ENCODE assay signal across 8 mouse cellular contexts in genomic region chr14:79515511-79516242, GRCm38 (mm10). TPM values are rescaled to one million over a fixed set of nuclear protein-coding genes. Genes with fewer than 3 reads are reported as not detected.
DNase-seq lines count a peak whose midpoint lies in the region; ATAC-seq and TF ChIP-seq lines count a peak whose summit lies in the region.

No protein-coding gene starts in this region.

- peaks cover 0 to 16% of the 10 kb centered on the region in 2 experiments; a peak in 2 of 4 replicates for H3K4me1 ChIP-seq in CH12.LX (ENCODE audit: control insufficient read depth in 1 of 2, insufficient read depth in 2 of 2)
- H3K4me1 ChIP-seq in hindbrain, postnatal 0 days (ENCODE audit: insufficient read depth, low read length), result no peaks in the 10 kb centered on the region

- peaks cover 49% of the 10 kb centered on the region for H3K79me2 ChIP-seq in CH12.LX (replicated peaks; ENCODE audit: control insufficient read depth, extremely low read depth, insufficient read depth, poor library complexity, severe bottlenecking)

- TF ChIP-seq RAD21 in CH12.LX (IDR thresholded peaks at IDR 0.05; ENCODE audit: low read depth, low read length), result no peak; the same call in 1 of the 2 replicates

- no peak for TF ChIP-seq CTCF in CH12.LX (conservative IDR thresholded peaks at IDR 0.05 in 1 of 2, IDR thresholded peaks at IDR 0.05 in 1 of 2; ENCODE audit: low read depth in 2 of 2, low read length in 2 of 2)
- TF ChIP-seq CTCF in hindbrain, postnatal 0 days (IDR thresholded peaks at IDR 0.05; ENCODE audit: low read depth), result no peak

- H3K36me3 ChIP-seq in CH12.LX (replicated peaks in 1 of 2; ENCODE audit: control insufficient read depth in 1 of 2, insufficient read depth in 1 of 2, low read length in 1 of 2), result no peaks in the 10 kb centered on the region
- no peaks in the 10 kb centered on the region for H3K36me3 ChIP-seq in hindbrain, postnatal 0 days (ENCODE audit: insufficient read depth, low read length)

- peak overlapping the region; percentile 65 to 83 (median 69) for H3K4me3 ChIP-seq in CH12.LX (replicated peaks in 1 of 3; ENCODE audit: low read depth in 2 of 3, low read length in 2 of 3, poor library complexity in 1 of 3)
- no peak overlapping the region for H3K4me3 ChIP-seq in hindbrain, postnatal 0 days (ENCODE audit: low read length)

- TF ChIP-seq EP300 in CH12.LX (IDR thresholded peaks at IDR 0.05; ENCODE audit: low read length), result peak; percentile 77

- no peaks in the 10 kb centered on the region for H3K27me3 ChIP-seq in CH12.LX (replicated peaks)
- no peaks in the 10 kb centered on the region for H3K27me3 ChIP-seq in hindbrain, postnatal 0 days (ENCODE audit: insufficient read depth, low read length)

- H3K4me2 ChIP-seq in CH12.LX (ENCODE audit: insufficient read depth, low read depth, poor library complexity, severe bottlenecking), result peak overlapping the region; percentile 95
- H3K4me2 ChIP-seq in hindbrain, postnatal 0 days (ENCODE audit: low read depth, low read length), result no peak overlapping the region

- ATAC-seq in monocyte, adult 5-6 weeks (replicated peaks; ENCODE audit: insufficient number of reproducible peaks, low FRiP score, low TSS enrichment, poor library complexity, severe bottlenecking), result peak; percentile 86
- no peak for ATAC-seq in hindbrain, postnatal 0 days

- in situ Hi-C loops in CH12.LX (cut with MboI; ENCODE audit: low pct_ligation_motif_present, low pct_unique_long_range_greater_than_20kb, low sequenced_read_pairs), result no loop called here

- dilution Hi-C loops in CH12.LX (cut with MboI; ENCODE audit: extremely low pct_ligation_motif_present, extremely low pct_unique_long_range_greater_than_20kb, low sequenced_read_pairs), result no loop called here

- no peaks in the 10 kb centered on the region for H3K9me3 ChIP-seq in CH12.LX (replicated peaks; ENCODE audit: low read length)
- no peaks in the 10 kb centered on the region for H3K9me3 ChIP-seq in hindbrain, postnatal 0 days (ENCODE audit: low read length)

- WGBS in hindbrain, postnatal 0 days, result 83% methylated on average over 8 of the region's 8 CpGs

- H3K9ac ChIP-seq in CH12.LX (ENCODE audit: insufficient read depth, low read depth), result peak overlapping the region; percentile 99
- H3K9ac ChIP-seq in hindbrain, postnatal 0 days (replicated peaks; ENCODE audit: low read length), result no peak overlapping the region

- peak; percentile 78 for TF ChIP-seq POLR2A in CH12.LX (IDR thresholded peaks at IDR 0.05; ENCODE audit: low read depth, low read length)

- peak; percentile 96 for DNase-seq in CH12.LX (ENCODE audit: extremely low read depth)
- DNase-seq in c-Kit-positive CD71-negative TER-119-negative erythroid progenitor cells, embryonic 14.5 days (ENCODE audit: low read depth), result peak; percentile 79
- DNase-seq in kidney, postnatal 4 days, result peak; percentile 19 to 55
- no peak for DNase-seq in cerebellum, postnatal 14 days
- DNase-seq in right cerebral cortex, postnatal 10 days (ENCODE audit: low spot score in 2 of 2), result no peak
- DNase-seq in ovary, postnatal 10 days (ENCODE audit: low spot score), result no peak
- DNase-seq in hindbrain, postnatal 0 days (ENCODE audit: low spot score), result no peak

- peak overlapping the region; percentile 77 for H3K27ac ChIP-seq in CH12.LX (ENCODE audit: insufficient read depth, low read depth)
- no peak overlapping the region for H3K27ac ChIP-seq in hindbrain, postnatal 0 days

TF ChIP-seq in CH12.LX, 34 proteins besides CTCF, POLR2A, EP300 and RAD21:
- TF ChIP-seq PAX5 (IDR thresholded peaks at IDR 0.05; ENCODE audit: low read length), result no peak
- no peak for TF ChIP-seq MAFK (IDR thresholded peaks at IDR 0.05; ENCODE audit: insufficient replicate concordance, low read length)
- no peak for TF ChIP-seq USF2 (conservative IDR thresholded peaks at IDR 0.05; ENCODE audit: low read depth, low read length)
- TF ChIP-seq E2F4 (IDR thresholded peaks at IDR 0.05; ENCODE audit: insufficient replicate concordance, low read depth, low read length), result no peak
- peak; percentile 78 for TF ChIP-seq JUND (conservative IDR thresholded peaks at IDR 0.05; ENCODE audit: low read depth, low read length)
- no peak for TF ChIP-seq CHD1 (IDR thresholded peaks at IDR 0.05; ENCODE audit: low read depth, low read length)
- no peak; the same call in 1 of the 2 replicates for TF ChIP-seq HCFC1 (IDR thresholded peaks at IDR 0.05; ENCODE audit: low read depth, low read length)
- no peak for TF ChIP-seq SMC3 (IDR thresholded peaks at IDR 0.05; ENCODE audit: low read depth, low read length)
- TF ChIP-seq ELF1 (IDR thresholded peaks at IDR 0.05; ENCODE audit: low read depth, low read length), result peak; percentile 27; the same call in 1 of the 2 replicates
- peak; percentile 58; the same call in 1 of the 2 replicates for TF ChIP-seq POLR2AphosphoS2 (IDR thresholded peaks at IDR 0.05; ENCODE audit: low read depth, low read length)
- TF ChIP-seq SIN3A (IDR thresholded peaks at IDR 0.05; ENCODE audit: low read length), result peak; percentile 96
- TF ChIP-seq ZKSCAN1 (IDR thresholded peaks at IDR 0.05; ENCODE audit: borderline replicate concordance, low read depth, low read length), result no peak
- no peak for TF ChIP-seq GABPA (IDR thresholded peaks at IDR 0.05; ENCODE audit: insufficient replicate concordance, low read depth, low read length)
- peak; percentile 85 for TF ChIP-seq MYC (IDR thresholded peaks at IDR 0.05; ENCODE audit: low read depth, low read length)
- peak; percentile 93 for TF ChIP-seq IRF4 (IDR thresholded peaks at IDR 0.05; ENCODE audit: low read depth, low read length)
- TF ChIP-seq MEF2A (IDR thresholded peaks at IDR 0.05; ENCODE audit: borderline replicate concordance, low read depth, low read length), result peak; percentile 70
- TF ChIP-seq TCF12 (IDR thresholded peaks at IDR 0.05; ENCODE audit: low read depth, low read length), result peak; percentile 74
- TF ChIP-seq ZC3H11A (IDR thresholded peaks at IDR 0.05; ENCODE audit: low read depth, low read length), result no peak
- peak; percentile 61 for TF ChIP-seq NELFE (IDR thresholded peaks at IDR 0.05; ENCODE audit: low read depth, low read length)
- TF ChIP-seq TBP (conservative IDR thresholded peaks at IDR 0.05; ENCODE audit: low read depth, low read length), result peak; percentile 95
- no peak for TF ChIP-seq UBTF (IDR thresholded peaks at IDR 0.05; ENCODE audit: low read depth, low read length)
- TF ChIP-seq JUN (IDR thresholded peaks at IDR 0.05; ENCODE audit: insufficient read depth, low read depth, low read length), result peak; percentile 77
- TF ChIP-seq ETS1 (conservative IDR thresholded peaks at IDR 0.05; ENCODE audit: low read depth, low read length), result peak; percentile 81
- no peak for TF ChIP-seq ZNF384 (IDR thresholded peaks at IDR 0.05; ENCODE audit: low read depth, low read length)
- TF ChIP-seq KAT2A (IDR thresholded peaks at IDR 0.05; ENCODE audit: insufficient replicate concordance, low read length), result no peak
- no peak for TF ChIP-seq USF1 (IDR thresholded peaks at IDR 0.05; ENCODE audit: low read depth, low read length)
- TF ChIP-seq RCOR1 (conservative IDR thresholded peaks at IDR 0.05; ENCODE audit: low read depth, low read length), result peak; percentile 49
- peak; percentile 84; the same call in 1 of the 2 replicates for TF ChIP-seq MXI1 (IDR thresholded peaks at IDR 0.05; ENCODE audit: low read depth, low read length)
- TF ChIP-seq MAX (IDR thresholded peaks at IDR 0.05; ENCODE audit: low read length), result peak; percentile 57
- TF ChIP-seq ZMIZ1 (IDR thresholded peaks at IDR 0.05; ENCODE audit: low read depth, low read length), result no peak; the same call in 1 of the 2 replicates
- peak; percentile 21; the same call in 1 of the 2 replicates for TF ChIP-seq NRF1 (IDR thresholded peaks at IDR 0.05; ENCODE audit: low read depth, low read length)
- 0 out of 2 replicates have a peak, but pooled peaks have one; percentile 51 for TF ChIP-seq MAZ (IDR thresholded peaks at IDR 0.05; ENCODE audit: low read depth, low read length)
- TF ChIP-seq CHD2 (IDR thresholded peaks at IDR 0.05; ENCODE audit: low read length), result no peak
- peak; percentile 75 for TF ChIP-seq BHLHE40 (IDR thresholded peaks at IDR 0.05; ENCODE audit: low read depth, low read length)
TF ChIP-seq in CH12.LX: peak in this region for 18.

RNA-seq across cellular contexts. Expression of gene Wbp4, which starts 34.4 kb away (rescaled TPM):
- total RNA-seq in CH12.LX (2012; rRNA removed) (31.3 and 36.8 TPM in 2 replicates), CH12.LX (2014; rRNA removed) (36.2 and 39.9 TPM in 2 replicates)
- 68.5 and 69.4 TPM in 2 replicates for polyA plus RNA-seq in CH12.LX (2012; ENCODE audit: insufficient read length, low read depth)
- total RNA-seq in monocyte, adult 5-6 weeks (2017), result 59.1 to 69.4 TPM (median 63.9 TPM) in 3 replicates
- total RNA-seq in hindbrain, postnatal 0 days (2014; rRNA removed), result 20.6 and 27.7 TPM in 2 replicates
- 49.9 and 51.2 TPM in 2 replicates for polyA plus RNA-seq in hindbrain, postnatal 0 days (2015; fragmentation: Nextera tagmentation; extraction: Ambion mirVana)

RNA-seq across cellular contexts. Expression of gene Elf1, which starts 34.7 kb away (rescaled TPM):
- 37.1 and 41.2 TPM in 2 replicates for total RNA-seq in CH12.LX (2012; rRNA removed)
- 71.7 and 85.2 TPM in 2 replicates for total RNA-seq in CH12.LX (2014; rRNA removed)
- 49.6 and 54.4 TPM in 2 replicates for polyA plus RNA-seq in CH12.LX (2012; ENCODE audit: insufficient read length, low read depth)
- total RNA-seq in monocyte, adult 5-6 weeks (2017), result 153 to 230 TPM (median 169 TPM) in 3 replicates
- 4.3 and 6.4 TPM in 2 replicates for total RNA-seq in hindbrain, postnatal 0 days (2014; rRNA removed)
- 3.4 TPM in 2 replicates for polyA plus RNA-seq in hindbrain, postnatal 0 days (2015; fragmentation: Nextera tagmentation; extraction: Ambion mirVana)

Comparison
In these comparisons a context has a peak if more than half of its experiments do, and no peak if none do; other contexts are left out.
1. DNase-seq: peak in CH12.LX (single experiment), c-Kit-positive CD71-negative TER-119-negative erythroid progenitor cells, embryonic 14.5 days (single experiment) and kidney, postnatal 4 days (2 of 2); none in cerebellum, postnatal 14 days (0 of 2), right cerebral cortex, postnatal 10 days (0 of 2), ovary, postnatal 10 days (single experiment) and hindbrain, postnatal 0 days (single experiment).